Mouse (Mus musculus): ENCODE measurements at regions not wholly inside any gene's neighbourhood (a gene's known extent, or its start where the extent isn't known, plus 50 kb on each side); places are given as distances from the start of the nearest gene placed in this dataset.

- Histone ChIP-seq H3K9ac (ENCODE audit: low read depth, low read length) (no peak overlapping the region), H3K4me3 (no peak overlapping the region), H3K4me1 (ENCODE audit: control insufficient read depth, insufficient read depth, low read length) (no peaks in the 10 kb centered on the region), H3K79me2 (replicated peaks; ENCODE audit: control insufficient read depth, insufficient read depth, low read length) (no peaks in the 10 kb centered on the region), H3K36me3 (ENCODE audit: control insufficient read depth, insufficient read depth, low read length) (no peaks in the 10 kb centered on the region), H3K27ac (no peak overlapping the region), H3K27me3 (ENCODE audit: control insufficient read depth, insufficient read depth, low read length) (no peaks in the 10 kb centered on the region)
- no peak for DNase-seq
- TF ChIP-seq CTCF (IDR thresholded peaks at IDR 0.05), result no peak
- TF ChIP-seq POLR2A (IDR thresholded peaks at IDR 0.05; ENCODE audit: insufficient read depth, low read depth, low read length), result no peak
- TF ChIP-seq EP300 (IDR thresholded peaks at IDR 0.05; ENCODE audit: insufficient read depth, low read depth, low read length), result no peak
- WGBS, result 88% methylated on average over 5 of the region's 5 CpGs
- intact Hi-C loops (cut with DNase I), result no loop called here
These were observed 62.8 kb upstream of the Mbnl2 start for GRCm38 (mm10) chr14:120212626-120213025.

- no peak for TF ChIP-seq POLR2A (IDR thresholded peaks at IDR 0.05; ENCODE audit: insufficient read depth, low read depth, low read length)
- no peak for TF ChIP-seq EP300 (IDR thresholded peaks at IDR 0.05; ENCODE audit: insufficient read depth, low read depth, low read length)
- TF ChIP-seq CTCF (IDR thresholded peaks at IDR 0.05), result no peak
- Histone ChIP-seq H3K4me1 (ENCODE audit: control insufficient read depth, insufficient read depth, low read length) (no peaks in the 10 kb centered on the region), H3K36me3 (ENCODE audit: control insufficient read depth, insufficient read depth, low read length) (no peaks in the 10 kb centered on the region), H3K27ac (no peak overlapping the region), H3K4me3 (no peak overlapping the region), H3K9ac (ENCODE audit: low read depth, low read length) (no peak overlapping the region), H3K79me2 (replicated peaks; ENCODE audit: control insufficient read depth, insufficient read depth, low read length) (no peaks in the 10 kb centered on the region), H3K27me3 (ENCODE audit: control insufficient read depth, insufficient read depth, low read length) (no peaks in the 10 kb centered on the region)
- 89% methylated on average over 4 of the region's 4 CpGs for WGBS
- intact Hi-C loops (cut with DNase I), result no loop called here
- no peak for DNase-seq
These were observed 56.2 kb upstream of the Mbnl2 start for GRCm38 (mm10) chr14:120219224-120219623.

- H3K9ac ChIP-seq (ENCODE audit: low read depth, low read length), result no peak overlapping the region
- H3K4me3 ChIP-seq, result no peak overlapping the region
- H3K27ac ChIP-seq, result no peak overlapping the region
- no peaks in the 10 kb centered on the region for H3K36me3 ChIP-seq (ENCODE audit: control insufficient read depth, insufficient read depth, low read length)
- DNase-seq, result no peak
- 82% methylated on average over 14 of the region's 14 CpGs for WGBS
- H3K4me1 ChIP-seq (ENCODE audit: control insufficient read depth, insufficient read depth, low read length), result no peaks in the 10 kb centered on the region
- TF ChIP-seq CTCF (IDR thresholded peaks at IDR 0.05), result no peak
- no peak for TF ChIP-seq EP300 (IDR thresholded peaks at IDR 0.05; ENCODE audit: insufficient read depth, low read depth, low read length)
- no peak for TF ChIP-seq POLR2A (IDR thresholded peaks at IDR 0.05; ENCODE audit: insufficient read depth, low read depth, low read length)
- intact Hi-C loops (cut with DNase I), result no loop called here
- H3K79me2 ChIP-seq (replicated peaks; ENCODE audit: control insufficient read depth, insufficient read depth, low read length), result no peaks in the 10 kb centered on the region
- no peaks in the 10 kb centered on the region for H3K27me3 ChIP-seq (ENCODE audit: control insufficient read depth, insufficient read depth, low read length)
These were observed 51.8 kb upstream of the Mbnl2 start for GRCm38 (mm10) chr14:120223528-120224201.

GRCm38 (mm10) chr14:120224202-120224846, 51.1 kb upstream of the Mbnl2 start:
- H3K9ac ChIP-seq (ENCODE audit: low read depth, low read length), result no peak overlapping the region
- no peak for DNase-seq
- no peak overlapping the region for H3K27ac ChIP-seq
- 49% methylated on average over 6 of the region's 6 CpGs for WGBS
- no peaks in the 10 kb centered on the region for H3K79me2 ChIP-seq (replicated peaks; ENCODE audit: control insufficient read depth, insufficient read depth, low read length)
- TF ChIP-seq EP300 (IDR thresholded peaks at IDR 0.05; ENCODE audit: insufficient read depth, low read depth, low read length) (no peak), POLR2A (IDR thresholded peaks at IDR 0.05; ENCODE audit: insufficient read depth, low read depth, low read length) (no peak), CTCF (IDR thresholded peaks at IDR 0.05) (no peak)
- intact Hi-C loops (cut with DNase I), result no loop called here
- no peaks in the 10 kb centered on the region for H3K36me3 ChIP-seq (ENCODE audit: control insufficient read depth, insufficient read depth, low read length)
- no peak overlapping the region for H3K4me3 ChIP-seq
- no peaks in the 10 kb centered on the region for H3K27me3 ChIP-seq (ENCODE audit: control insufficient read depth, insufficient read depth, low read length)
- no peaks in the 10 kb centered on the region for H3K4me1 ChIP-seq (ENCODE audit: control insufficient read depth, insufficient read depth, low read length)

GRCm38 (mm10) chr14:120225657-120226056, 49.8 kb upstream of the Mbnl2 start:
- 62% methylated on average over 3 of the region's 3 CpGs for WGBS
- H3K4me1 ChIP-seq (ENCODE audit: control insufficient read depth, insufficient read depth, low read length), result no peaks in the 10 kb centered on the region
- no peaks in the 10 kb centered on the region for H3K36me3 ChIP-seq (ENCODE audit: control insufficient read depth, insufficient read depth, low read length)
- H3K4me3 ChIP-seq, result no peak overlapping the region
- TF ChIP-seq POLR2A (IDR thresholded peaks at IDR 0.05; ENCODE audit: insufficient read depth, low read depth, low read length) (no peak), EP300 (IDR thresholded peaks at IDR 0.05; ENCODE audit: insufficient read depth, low read depth, low read length) (no peak), CTCF (IDR thresholded peaks at IDR 0.05) (no peak)
- H3K27ac ChIP-seq, result no peak overlapping the region
- DNase-seq, result no peak
- H3K27me3 ChIP-seq (ENCODE audit: control insufficient read depth, insufficient read depth, low read length), result no peaks in the 10 kb centered on the region
- intact Hi-C loops (cut with DNase I), result no loop called here
- no peaks in the 10 kb centered on the region for H3K79me2 ChIP-seq (replicated peaks; ENCODE audit: control insufficient read depth, insufficient read depth, low read length)
- H3K9ac ChIP-seq (ENCODE audit: low read depth, low read length), result no peak overlapping the region

All from heart, adult 2 months (tissue).